Mouse (Mus musculus) forelimb bud, embryonic 11.5 days (tissue): ENCODE data around the gene Luc7l3.
"Not testable (repeated sequence)": the region's sequence is repeated elsewhere in the genome, so short reads cannot be mapped to it uniquely, and the experiment has no call there.

Source experiments
- DNase-seq: peaks from one replicate; pipeline ENCODE4 v3.0.0-alpha.2; 2012; ENCODE audit warnings: low read depth, low spot score

Luc7l3 gene

DNA sequence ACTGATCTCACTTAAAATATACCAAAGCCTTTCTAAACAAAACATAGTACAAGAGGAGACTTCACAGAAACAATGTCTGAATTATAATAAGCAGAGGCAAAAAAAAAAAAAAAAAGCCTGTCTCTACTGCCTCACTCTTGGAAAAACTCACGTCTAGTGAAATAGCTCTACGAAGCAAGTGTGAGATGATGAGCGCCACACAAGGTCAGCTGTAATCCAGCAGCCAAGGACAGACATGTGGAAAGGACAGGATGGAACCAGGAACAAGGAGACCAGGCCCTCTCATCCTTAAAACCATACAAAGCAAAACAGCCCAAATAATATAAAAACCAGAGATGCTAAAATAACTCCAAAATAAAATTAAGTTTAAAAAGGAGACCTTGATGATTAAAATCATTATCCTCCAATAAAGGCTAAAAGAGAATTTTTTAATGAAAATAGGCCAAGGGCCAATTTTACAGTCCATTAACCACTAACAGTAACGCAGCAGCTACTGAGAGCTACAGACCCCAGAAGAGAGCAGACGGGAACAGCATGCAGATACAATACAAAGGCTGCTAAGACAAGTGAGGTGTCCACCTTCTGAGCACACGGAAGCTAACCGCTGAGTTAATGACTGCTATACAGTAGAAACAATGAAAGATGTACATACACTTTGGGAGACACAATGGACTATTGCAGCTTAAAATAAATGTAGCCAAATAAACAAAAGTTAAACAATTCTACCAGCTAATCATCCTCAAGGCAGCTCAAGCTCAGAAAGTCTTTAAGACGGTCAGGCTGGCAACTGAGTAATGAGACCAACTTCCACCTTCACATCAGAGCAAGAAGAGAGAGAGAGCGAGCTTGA lies 26.6 kb downstream of the Luc7l3 start:
- no peak for DNase-seq

DNA sequence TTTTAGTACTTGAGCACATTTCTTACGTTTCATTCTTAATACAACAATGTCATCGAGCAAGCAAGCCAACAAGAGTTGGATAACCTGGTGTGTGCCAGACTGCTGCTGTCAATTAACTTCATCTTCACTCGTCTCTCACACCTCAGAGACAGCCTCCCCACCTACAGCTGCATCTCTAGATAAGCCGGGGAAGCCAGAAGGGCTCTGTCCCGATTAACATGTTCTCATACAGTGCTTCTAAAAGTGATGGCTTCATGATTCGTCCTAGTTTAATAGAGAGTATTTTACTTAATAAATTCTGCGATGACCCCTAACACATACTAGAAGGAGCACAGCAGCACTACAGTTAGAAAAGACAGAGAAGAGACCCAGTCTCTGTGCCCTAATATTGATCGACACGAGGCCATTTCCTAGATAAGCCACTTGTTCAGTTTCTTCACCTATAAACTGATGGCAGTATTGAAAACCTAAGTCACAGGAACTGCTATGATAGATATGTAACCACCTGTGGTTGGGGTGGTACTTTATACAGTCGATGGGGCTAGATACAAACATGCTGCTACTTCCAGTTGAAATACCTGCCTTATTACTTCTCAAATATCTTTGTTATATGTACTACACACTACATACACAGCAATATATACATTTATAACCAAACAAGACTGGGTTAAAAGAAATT lies 31.6 kb downstream of the Luc7l3 start:
- no peak for DNase-seq

DNA sequence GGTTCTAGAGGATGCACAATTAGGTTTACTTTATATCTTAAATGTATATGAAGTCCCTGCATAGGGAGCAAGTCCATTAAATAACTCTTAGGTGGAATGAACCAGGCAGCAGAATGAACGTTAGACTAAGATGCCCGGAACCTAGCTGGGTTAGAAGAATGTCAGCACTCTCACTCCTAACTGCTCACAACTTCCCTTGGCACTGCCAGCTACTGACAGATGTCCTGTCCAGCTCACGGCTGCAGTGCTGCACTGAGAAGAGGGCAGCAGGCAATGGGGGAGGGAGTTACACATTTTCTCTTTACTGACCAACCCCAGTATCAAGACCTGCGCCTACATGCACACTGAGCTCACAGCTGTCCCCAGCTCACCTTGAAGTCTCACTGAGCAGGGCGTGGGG lies 34.7 kb downstream of the Luc7l3 start:
- no peak for DNase-seq

DNA sequence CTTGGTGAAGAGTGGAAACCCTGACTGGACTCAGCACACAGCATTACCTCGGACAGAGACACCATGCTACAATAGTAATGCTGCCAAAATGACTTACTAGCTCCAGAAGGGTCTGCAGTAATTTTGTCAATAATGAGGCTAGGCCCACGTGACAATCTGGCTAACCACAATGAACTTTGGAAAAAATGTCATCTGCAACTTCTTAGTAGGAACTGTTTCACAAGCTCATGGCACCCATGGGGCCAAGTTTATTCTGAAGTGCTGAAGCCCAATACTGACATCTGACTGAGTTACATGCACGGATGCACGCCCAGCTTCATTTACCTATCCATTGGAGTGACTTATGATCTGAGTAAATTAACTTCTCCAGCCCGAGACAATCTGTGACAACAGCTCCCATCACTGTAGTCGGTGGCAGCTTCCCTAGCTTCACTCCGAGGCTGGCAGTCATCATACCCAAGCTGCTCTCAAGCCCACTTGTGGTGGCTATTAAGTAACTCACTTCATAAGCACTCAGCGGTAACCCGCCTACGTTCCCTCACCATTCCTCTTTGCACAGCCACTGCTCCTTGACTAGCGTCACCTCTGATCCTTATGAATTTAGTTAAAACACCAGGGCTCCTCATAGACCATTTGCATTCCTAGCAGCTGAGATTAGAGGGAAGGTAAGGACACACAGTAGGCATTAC lies 35.8 kb downstream of the Luc7l3 start:
- DNase-seq, result no peak

DNA sequence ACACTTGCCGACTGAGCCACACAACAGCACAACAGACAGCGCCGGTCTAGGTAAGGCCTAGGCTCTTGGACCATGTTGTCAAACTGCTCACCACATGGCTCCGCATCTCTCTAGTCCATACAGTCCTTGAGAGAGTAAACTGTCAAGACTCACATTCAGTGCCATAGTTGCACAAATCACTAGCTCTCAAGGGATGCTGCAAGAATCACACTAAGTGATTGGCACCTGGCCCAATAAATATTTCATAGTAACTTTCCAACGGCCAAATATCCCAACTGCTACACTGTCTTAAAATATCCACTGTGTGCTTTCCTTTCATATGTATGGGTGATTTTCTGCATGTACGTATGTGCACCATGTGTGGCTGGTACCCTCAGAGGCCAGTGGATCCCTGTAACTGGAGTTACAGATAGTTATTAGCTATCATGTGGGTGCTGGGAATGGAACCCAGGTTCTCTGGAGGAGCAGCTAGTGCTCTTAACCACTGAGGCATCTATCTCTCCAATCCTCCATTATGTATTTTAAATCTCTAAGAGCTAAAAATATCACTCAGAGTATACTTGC lies 38.2 kb downstream of the Luc7l3 start:
- no peak for DNase-seq

DNA sequence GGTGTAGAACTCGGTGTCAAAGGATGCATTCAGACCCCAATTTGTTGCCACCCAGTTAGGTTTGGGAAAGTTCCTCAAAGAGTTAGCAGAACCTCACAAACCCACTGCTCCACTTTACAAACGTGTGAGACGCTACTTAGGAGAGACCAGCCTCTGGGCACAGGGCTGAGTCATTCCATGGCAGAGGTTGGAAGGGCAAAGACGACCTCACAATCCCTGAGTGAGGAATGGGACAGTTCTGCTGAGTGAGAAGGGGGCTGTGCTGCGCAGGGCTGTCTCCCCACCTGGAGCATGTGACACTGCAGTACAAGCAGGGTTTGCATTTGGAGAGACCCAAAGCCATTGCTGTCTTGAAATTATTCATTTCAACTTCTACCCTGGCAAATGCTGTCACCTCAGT lies 39.5 kb downstream of the Luc7l3 start:
- no peak for DNase-seq

DNA sequence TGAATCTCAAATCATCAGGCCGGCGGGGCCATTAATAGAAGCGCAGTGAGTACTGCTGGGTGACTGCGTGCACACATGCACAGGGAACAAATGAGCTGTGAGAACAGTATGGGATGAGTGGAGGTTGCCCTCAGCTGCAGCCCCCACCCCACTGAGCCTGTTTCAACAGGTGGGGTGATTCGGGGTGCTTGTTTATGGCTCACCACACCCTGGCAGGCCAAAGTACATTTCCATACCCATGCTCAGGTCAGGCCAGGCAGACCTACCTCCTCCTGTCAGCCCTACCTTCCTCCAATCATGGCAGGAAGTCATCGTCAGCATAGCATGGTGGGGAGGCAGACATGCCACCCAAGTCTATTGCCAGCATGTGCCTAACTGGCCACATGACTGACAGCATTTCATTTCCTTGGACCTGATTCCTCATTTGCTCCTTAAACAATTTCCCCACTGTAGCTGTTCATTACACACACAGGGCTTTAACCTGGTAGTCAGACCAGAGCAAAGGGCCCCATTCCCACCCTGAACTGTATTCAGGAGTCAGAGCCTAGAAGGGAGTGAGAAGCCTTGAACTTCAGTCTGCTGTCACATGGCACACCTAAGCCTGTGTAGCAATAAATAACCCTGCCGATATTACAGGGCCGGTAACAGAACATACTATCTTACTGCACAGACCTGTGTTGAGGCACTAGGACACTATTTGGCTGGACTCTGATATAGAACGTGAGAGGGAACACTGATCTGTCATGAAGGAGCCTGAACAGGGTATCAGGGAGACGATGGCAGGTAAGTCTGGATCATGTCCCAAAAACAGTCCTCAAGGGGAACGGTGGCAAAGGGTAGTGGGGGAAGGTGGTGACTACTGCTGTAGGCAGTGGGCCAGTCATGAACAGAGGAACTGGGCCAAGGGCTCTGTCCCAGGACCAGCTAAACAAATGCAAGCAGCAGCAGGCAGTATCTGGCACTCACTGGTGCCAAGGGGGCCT lies 40.3 kb downstream of the Luc7l3 start, which contains the start of gene Gm21885:
Gene Gm21885 (plus strand): TSS at position 675 of the 983 bp plus-strand sequence.
- DNase-seq, result no peak

DNA sequence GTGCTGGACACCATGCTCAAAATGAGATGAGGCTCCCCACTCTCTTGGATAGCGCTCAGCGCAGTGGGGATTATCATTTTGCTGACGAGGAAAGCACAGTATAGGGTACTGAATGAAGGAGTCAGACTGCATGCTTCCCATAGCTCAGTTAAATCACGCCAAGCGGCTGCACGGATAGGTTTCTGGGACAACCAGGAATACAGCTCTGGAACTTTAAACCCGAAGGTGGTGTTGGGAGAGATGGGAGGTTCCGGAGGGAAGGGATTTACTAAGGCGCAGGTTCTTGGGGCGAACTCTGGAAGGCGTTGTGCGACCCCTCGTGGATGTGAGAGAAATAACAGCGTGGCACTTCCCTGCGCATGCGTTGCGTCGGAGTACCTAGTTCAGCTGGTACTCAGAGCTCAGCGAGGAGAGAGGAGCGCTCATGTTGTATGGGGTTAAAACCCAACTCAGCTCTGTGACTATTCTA lies 44.9 kb downstream of the Luc7l3 start:
- peak; percentile 96 for DNase-seq

DNA sequence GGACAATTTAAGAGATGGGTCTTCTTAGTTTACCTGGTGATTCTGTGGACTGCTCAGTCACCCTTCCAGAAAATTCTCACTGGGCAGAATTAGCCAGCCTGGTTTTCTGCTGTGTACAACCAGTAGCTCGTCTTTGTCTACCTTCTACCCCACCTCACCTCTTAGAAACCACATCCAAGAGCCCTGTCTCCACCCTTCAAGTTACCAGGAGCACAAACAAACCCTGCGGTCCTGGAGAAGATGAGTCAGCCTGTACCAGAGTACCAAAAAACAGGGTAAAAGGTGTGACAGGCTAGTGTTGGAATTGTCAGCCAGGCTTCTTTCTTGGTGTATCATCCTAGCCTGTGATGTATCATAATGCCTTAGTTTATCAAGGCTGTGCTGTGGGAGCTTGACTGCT lies 46.1 kb downstream of the Luc7l3 start:
- DNase-seq, result no peak

DNA sequence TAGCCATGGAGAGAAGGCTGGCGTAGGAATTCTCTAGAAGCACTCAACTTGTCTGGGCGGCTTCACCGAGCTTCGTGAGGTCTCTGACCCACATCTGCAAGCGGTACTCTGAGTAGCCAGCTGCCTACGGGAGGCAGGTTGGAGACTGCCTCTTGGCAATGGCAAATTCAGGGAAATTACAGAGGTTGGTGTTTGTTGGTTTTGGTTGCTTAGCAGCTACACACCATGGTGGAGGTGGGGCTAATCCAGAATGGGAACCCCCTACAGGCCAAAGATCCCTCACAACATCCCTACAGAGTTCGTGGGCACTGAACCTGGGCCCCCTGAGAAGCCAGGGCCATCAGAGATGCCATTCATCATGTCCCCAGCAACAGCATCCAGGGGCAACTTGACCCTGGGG lies 46.6 kb downstream of the Luc7l3 start:
- no peak for DNase-seq

DNA sequence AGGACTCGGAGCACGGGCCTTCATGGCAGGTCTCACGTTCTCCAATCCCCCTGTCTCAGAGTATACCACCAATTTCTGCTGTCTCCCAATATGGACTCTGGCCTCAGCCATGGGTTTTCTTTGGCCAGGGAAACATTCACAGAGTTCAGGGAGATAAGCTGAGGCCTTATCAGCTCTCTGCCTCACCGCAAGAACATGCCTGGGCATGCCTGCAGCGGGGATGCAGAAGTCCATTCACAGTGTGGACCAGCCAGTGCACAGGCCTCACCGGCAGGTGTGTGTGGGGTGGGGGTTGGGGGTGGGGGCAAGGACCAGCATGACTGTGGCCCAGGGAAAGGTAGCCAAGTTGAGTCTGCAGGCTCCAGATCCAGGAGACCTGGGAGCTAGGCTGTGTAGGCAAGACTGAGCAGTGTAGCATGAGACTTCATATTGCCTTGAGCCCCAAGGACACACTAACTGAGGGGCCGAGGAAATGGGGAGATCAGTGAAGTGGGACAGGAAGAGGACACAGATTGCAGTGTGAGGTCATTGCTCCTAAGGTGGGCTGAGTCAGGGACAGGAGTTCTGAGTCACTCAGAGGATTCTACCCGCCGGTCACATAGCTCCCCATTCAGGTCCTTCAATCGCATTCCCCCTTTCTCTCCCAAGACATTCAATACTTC lies 47.5 kb downstream of the Luc7l3 start:
- DNase-seq, result no peak

DNA sequence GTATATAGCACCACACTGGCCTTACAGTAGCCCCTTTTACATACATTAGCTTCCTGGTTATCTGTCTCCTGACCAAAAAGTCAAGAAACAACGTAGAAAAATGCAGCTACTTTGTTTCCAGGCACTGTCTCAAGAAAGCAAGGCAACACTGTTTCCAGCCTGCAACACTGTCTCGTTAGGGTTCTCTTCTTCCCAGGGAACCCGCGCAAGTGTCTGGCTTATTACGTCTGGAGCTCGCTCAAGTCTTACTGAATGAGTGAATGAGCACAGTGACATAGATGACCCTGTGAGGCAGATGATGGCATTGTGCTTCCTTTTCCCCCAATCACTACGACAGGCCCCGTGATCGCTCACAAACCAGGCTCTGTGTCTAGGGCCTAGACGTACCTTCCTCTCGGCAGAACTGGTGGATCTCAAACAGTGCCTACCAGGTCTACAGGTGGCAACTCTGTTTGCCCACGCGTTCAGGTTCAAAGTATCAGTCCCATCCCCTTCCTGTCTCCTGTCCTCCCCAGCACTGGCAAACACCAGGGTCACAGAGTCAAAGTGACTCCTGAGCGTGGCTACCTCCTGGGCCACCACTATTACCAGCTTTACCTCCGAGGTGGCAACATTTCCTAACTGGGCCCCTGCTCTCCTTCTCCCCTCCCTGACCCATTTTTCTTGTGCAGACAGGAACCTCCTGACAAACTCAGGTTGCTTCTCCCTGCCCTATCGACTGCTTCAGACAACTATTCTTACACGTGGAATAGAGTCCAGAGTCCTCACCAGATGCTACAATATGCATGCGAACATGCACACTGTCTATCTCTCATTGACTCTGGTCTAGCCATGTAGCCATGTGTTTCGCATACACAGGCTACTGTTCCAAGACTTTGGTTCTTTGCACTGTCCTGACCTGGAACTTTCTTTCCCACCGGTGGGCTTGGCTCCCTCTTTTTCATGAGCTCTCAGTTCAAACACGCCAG lies 48.5 kb downstream of the Luc7l3 start:
- no peak for DNase-seq

DNA sequence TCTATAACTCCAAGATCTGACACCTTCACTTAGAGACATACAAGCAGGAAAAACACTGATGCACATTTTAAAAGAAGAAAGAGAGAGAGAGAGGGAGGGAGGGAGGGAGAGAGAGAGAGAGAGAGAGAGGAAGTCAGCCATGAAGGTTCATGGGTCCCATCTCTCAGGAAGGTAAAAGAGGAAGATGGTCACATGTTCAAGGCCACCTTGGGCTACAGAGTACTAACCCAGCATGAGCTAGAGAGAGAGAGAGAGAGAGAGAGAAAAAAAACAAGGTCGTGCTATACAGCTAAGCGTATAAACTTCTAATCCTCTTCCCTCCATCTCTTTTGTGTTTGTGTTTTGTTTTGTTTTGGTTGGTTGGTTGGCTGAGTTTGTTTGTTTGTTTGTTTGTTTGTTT lies 50.8 kb downstream of the Luc7l3 start:
- DNase-seq, result no peak

DNA sequence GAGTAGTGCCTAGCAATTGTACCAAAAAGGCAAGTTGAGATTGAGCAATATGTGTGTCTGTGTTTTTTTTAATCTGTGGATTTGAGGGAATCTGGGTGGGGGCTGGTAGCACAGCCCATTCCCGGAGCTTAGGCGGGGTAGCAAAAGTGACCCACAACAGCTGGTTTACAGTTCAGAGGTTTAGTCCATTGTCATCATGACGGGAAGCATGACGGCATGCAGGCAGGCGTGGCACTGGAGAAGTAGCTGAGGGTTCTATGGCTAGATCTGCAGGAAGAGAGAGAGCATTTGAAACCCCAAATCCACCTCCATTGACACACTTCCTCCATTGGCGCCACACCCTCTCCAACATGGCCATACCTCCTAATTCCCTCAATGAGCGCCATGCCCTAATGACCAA lies 51.9 kb downstream of the Luc7l3 start:
- DNase-seq, result no peak

DNA sequence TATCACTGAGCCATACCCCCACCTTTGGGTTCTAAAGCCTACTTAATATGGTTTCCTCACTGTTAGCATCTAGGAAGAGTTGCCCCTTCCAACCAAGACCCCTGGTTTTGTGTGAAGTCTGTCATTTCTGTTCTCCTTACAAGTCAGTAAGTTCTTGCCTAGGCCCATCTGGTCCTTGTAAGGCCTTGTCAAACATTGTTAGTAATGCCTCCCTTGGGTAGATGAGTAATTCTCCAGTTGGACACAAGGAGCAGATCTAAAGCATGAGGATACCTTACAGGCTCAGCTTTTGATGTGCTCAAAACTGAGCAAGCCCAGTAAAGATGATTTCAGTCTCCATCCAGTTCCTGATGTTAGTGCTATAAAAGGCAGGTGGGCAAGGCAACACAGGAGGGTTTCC lies 53.0 kb downstream of the Luc7l3 start:
- no peak for DNase-seq

DNA sequence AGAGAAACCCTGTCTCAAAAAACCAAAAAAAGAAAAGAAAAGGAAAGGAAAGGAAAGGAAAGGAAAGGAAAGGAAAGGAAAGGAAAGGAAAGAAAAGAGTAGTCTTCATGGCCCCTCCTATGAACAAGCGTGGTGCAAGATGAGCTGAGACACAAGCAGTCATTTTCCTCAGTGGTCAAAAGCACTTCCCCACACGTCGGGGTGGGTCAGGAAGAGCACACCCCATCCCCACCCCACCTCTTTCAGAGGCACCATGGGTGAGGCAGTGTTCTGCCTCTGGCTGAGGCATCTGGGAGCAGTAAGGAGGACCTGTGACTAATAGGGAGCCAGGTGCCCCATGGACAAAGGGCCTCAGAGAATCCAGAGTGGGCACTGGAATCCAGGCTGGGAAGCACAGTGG lies 55.6 kb downstream of the Luc7l3 start:
- not testable (repeated sequence) for DNase-seq

DNA sequence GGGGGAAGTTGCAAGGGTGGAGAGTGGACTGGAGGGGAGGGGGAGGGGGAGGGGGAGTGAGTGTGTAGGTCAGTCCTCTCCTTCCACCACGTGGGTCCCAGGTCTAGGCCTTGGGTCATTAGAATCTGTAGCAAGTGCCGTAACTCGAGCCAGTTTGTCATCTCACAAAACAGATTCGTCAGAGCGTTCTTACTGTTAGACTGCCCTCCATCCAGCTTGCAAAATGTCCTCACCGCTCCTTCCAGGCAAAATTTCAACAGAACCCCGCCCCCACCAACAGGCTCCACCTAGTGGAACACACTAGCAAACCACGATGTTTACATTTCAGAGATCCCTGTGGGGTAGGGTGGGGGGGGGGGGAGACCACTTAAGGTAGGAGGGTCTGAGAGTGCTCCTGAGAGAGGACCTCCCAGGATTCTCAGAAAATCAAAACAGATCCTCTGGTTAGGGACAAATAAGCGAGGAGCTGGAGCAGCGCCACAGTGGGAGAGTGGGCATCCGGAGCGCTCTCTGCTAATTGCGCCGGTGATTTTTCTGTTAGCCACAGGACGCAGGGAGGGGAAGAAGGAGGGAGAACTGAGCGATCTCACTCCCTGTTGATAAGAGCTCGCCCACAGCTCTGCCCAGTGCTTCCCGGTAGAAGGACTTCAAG lies 56.5 kb downstream of the Luc7l3 start:
- DNase-seq, result peak; percentile 83

DNA sequence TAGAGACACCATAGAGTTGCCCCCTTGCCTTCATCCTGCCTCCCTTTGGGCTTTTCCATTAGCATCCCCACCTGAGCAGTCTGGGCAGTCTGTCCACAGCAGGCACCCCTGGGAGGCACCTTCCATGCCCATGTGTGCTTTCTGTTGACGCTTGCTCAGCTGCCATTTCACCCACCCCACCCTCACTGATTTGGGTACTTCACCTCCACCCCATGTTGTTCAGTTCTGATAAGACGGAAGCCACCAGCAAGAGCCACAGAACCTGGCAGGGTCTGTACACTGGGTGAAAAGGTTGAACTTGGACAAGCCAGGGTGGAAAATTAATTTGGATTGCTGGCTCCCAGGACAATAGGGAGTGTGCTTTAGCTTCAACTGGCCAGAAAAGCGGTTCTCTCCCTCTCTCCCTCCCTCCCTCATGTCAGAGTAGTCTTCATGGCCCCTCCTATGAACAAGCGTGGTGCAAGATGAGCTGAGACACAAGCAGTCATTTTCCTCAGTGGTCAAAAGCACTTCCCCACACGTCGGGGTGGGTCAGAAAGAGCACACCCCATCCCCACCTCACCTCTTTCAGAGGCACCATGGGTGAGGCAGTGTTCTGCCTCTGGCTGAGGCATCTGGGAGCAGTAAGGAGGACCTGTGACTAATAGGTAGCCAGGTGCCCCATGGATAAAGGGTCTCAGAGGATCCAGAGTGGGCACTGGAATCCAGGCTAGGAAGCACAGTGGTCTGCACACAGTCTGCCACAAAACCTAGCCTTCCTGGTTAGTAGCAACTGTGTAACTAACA lies 60.0 kb downstream of the Luc7l3 start:
- DNase-seq, result no peak
